Mouse (Mus musculus): ENCODE data around the gene Serp1. TPM values are rescaled to one million over a fixed set of nuclear protein-coding genes. Genes with fewer than 3 reads are reported as not detected.
"Not testable (repeated sequence)": the region's sequence is repeated elsewhere in the genome, so short reads cannot be mapped to it uniquely, and the experiment has no call there.

The Serp1 gene
- polyA plus RNA-seq, 1 experiment from 2014 or later, result 219 TPM

DNA sequence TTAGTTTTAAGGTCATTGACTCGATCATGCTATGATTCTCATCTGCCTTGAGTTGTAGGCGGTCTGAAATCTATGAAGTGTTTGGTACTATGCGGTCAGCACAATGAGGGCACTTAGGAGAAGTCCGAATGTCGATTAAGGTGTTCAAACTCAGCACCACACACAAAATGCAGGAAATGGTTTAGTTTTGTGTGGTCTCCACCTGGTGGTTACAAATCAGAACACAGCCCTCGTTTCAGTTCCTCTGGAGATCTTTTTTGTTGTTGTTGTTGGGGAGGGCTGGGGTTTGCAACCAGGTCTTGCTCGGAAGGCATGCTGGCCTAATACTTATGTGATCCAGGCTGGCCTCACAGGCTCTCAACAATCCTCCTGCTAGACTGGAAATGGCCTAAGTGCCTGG, 34.9 kb downstream of the Serp1 start:
- WGBS, result 67% methylated on average over 7 of the region's 7 CpGs
- Histone ChIP-seq H3K27ac (ENCODE audit: low read length) (no peak overlapping the region), H3K4me2 (ENCODE audit: low read depth, low read length) (no peak overlapping the region), H3K4me3 (replicated peaks; ENCODE audit: low read length) (no peak overlapping the region), H3K9me3 (replicated peaks; ENCODE audit: control insufficient read depth, low read length) (0 out of 2 replicates have a peak, but pooled peaks cover 3% of the 10 kb centered on the region), H3K9ac (ENCODE audit: low read length) (no peak overlapping the region), H3K36me3 (ENCODE audit: control insufficient read depth, insufficient read depth, low read length) (no peaks in the 10 kb centered on the region), H3K27me3 (ENCODE audit: control insufficient read depth, insufficient read depth, low read length) (no peaks in the 10 kb centered on the region), H3K4me1 (ENCODE audit: control insufficient read depth, insufficient read depth, low read length) (no peaks in the 10 kb centered on the region)
- no peak for ATAC-seq (ENCODE audit: insufficient read depth, low FRiP score)

DNA sequence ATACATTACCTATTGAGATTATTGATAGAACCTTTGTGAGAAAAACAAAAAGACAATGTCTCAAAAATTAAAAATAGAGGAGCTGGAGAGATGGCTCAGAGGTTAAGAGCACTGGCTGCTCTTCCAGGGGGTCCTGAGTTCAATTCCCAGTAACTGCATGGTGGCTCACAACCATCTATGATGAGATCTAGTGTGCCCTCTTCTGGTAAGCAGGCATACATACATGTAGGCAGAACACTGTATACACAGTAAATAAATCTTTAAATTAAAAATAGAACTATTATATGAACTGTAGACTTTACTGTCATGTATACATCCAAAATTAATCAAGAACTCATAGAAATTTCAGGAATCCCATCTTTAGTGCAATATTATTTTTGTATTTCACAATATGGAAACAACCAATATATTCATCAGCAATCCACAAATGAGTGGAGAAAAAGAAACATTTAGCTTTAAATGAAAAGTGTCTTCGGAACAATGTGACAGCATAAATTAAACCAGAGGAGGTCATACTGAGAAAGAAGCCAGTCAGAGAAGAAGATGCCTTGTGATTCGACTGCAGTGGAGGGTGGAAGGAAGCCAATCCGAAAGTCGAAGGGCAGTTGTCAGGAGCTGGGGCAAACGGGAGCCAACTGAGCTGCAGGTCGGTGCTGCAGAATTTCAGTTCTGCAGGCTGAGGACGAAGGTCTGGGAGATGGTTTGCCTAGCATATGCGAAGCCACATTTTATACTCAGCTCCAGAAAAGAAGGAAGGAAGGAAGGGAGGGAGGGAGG, 37.5 kb downstream of the Serp1 start:
- Histone ChIP-seq H3K36me3 (ENCODE audit: control insufficient read depth, insufficient read depth, low read length) (no peaks in the 10 kb centered on the region), H3K9ac (ENCODE audit: low read length) (no peak overlapping the region), H3K4me2 (ENCODE audit: low read depth, low read length) (no peak overlapping the region), H3K27me3 (ENCODE audit: control insufficient read depth, insufficient read depth, low read length) (no peaks in the 10 kb centered on the region), H3K4me1 (ENCODE audit: control insufficient read depth, insufficient read depth, low read length) (no peaks in the 10 kb centered on the region), H3K27ac (ENCODE audit: low read length) (no peak overlapping the region), H3K4me3 (replicated peaks; ENCODE audit: low read length) (no peak overlapping the region), H3K9me3 (replicated peaks; ENCODE audit: control insufficient read depth, low read length) (0 out of 2 replicates have a peak, but pooled peaks cover 3% of the 10 kb centered on the region)
- no peak for ATAC-seq (ENCODE audit: insufficient read depth, low FRiP score)
- WGBS, result 76% methylated on average over 7 of the region's 8 CpGs

DNA sequence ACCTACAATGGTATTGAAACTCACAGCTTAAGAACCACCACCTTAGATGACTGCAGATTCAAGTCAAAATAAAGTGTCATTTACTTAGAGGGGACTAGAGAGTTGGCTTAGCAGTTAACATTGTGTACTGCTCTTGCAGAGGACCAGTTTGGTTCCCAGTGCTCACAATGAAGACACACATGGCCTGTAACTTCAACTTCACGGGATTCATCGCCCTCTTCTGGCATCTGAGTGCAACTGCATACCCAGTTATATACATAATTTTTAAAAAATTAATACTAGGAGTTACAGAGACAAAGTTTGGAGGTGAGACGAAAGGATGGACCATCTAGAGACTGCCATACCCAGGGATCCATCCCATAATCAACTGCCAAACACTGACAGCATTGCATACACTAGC, 38.6 kb downstream of the Serp1 start:
- Histone ChIP-seq H3K27me3 (ENCODE audit: control insufficient read depth, insufficient read depth, low read length) (no peaks in the 10 kb centered on the region), H3K4me3 (replicated peaks; ENCODE audit: low read length) (no peak overlapping the region), H3K4me2 (ENCODE audit: low read depth, low read length) (no peak overlapping the region), H3K9ac (ENCODE audit: low read length) (no peak overlapping the region), H3K9me3 (replicated peaks; ENCODE audit: control insufficient read depth, low read length) (0 out of 2 replicates have a peak, but pooled peaks cover 3% of the 10 kb centered on the region), H3K27ac (ENCODE audit: low read length) (no peak overlapping the region), H3K36me3 (ENCODE audit: control insufficient read depth, insufficient read depth, low read length) (no peaks in the 10 kb centered on the region), H3K4me1 (ENCODE audit: control insufficient read depth, insufficient read depth, low read length) (no peaks in the 10 kb centered on the region)
- whole genome bisulfite sequencing, result 75% methylated on average over 3 of the region's 3 CpGs
- ATAC-seq (ENCODE audit: insufficient read depth, low FRiP score), result no peak

DNA sequence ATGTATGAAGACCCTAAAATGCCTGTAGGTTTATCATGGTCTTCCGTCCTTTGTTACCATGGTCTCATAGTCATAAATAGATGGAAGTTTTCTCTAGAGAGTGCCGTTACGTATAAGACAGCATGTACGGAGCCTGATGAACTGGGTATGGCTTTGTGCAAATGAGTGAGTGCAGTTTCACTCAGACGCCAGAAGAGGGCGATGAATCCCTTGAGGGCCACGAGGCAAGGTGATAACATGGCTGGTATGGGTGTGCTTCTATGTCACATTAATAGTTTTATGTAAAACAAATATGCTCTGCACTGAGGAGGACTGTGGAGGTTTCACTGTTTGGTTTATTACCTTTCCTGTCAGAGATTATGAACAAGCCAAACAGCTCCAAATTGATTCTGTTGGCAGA, 39.8 kb downstream of the Serp1 start:
- Histone ChIP-seq H3K4me3 (replicated peaks; ENCODE audit: low read length) (no peak overlapping the region), H3K9ac (ENCODE audit: low read length) (no peak overlapping the region), H3K4me1 (ENCODE audit: control insufficient read depth, insufficient read depth, low read length) (no peaks in the 10 kb centered on the region), H3K27me3 (ENCODE audit: control insufficient read depth, insufficient read depth, low read length) (no peaks in the 10 kb centered on the region), H3K9me3 (replicated peaks; ENCODE audit: control insufficient read depth, low read length) (0 out of 2 replicates have a peak, but pooled peaks cover 3% of the 10 kb centered on the region), H3K4me2 (ENCODE audit: low read depth, low read length) (no peak overlapping the region), H3K27ac (ENCODE audit: low read length) (no peak overlapping the region), H3K36me3 (ENCODE audit: control insufficient read depth, insufficient read depth, low read length) (no peaks in the 10 kb centered on the region)
- WGBS, result 68% methylated on average over 7 of the region's 7 CpGs
- ATAC-seq (ENCODE audit: insufficient read depth, low FRiP score), result no peak

- Histone ChIP-seq H3K36me3 (ENCODE audit: control insufficient read depth, insufficient read depth, low read length) (no peaks in the 10 kb centered on the region), H3K4me2 (ENCODE audit: low read depth, low read length) (no peak overlapping the region), H3K4me3 (replicated peaks; ENCODE audit: low read length) (no peak overlapping the region), H3K27ac (ENCODE audit: low read length) (no peak overlapping the region), H3K27me3 (ENCODE audit: control insufficient read depth, insufficient read depth, low read length) (no peaks in the 10 kb centered on the region), H3K9ac (ENCODE audit: low read length) (no peak overlapping the region), H3K4me1 (ENCODE audit: control insufficient read depth, insufficient read depth, low read length) (no peaks in the 10 kb centered on the region), H3K9me3 (replicated peaks; ENCODE audit: control insufficient read depth, low read length) (no peaks in the 10 kb centered on the region)
- WGBS, result 78% methylated on average over 2 of the region's 2 CpGs
- ATAC-seq (ENCODE audit: insufficient read depth, low FRiP score), result no peak
These were observed 46.8 kb downstream of the Serp1 start for GRCm38 (mm10) chr3:58478755-58479455.

- WGBS, result 92% methylated on average over 1 of the region's 1 CpGs
These were observed 50.4 kb downstream of the Serp1 start for GRCm38 (mm10) chr3:58475298-58475697.

More at GRCm38 (mm10) chr3:58475298-58475697, 50.4 kb downstream of the Serp1 start:
- not testable (repeated sequence) for H3K9me3 ChIP-seq (replicated peaks; ENCODE audit: control insufficient read depth, low read length); H3K4me1 ChIP-seq (ENCODE audit: control insufficient read depth, insufficient read depth, low read length); ATAC-seq (ENCODE audit: insufficient read depth, low FRiP score); H3K4me2 ChIP-seq (ENCODE audit: low read depth, low read length); H3K4me3 ChIP-seq (replicated peaks; ENCODE audit: low read length); H3K36me3 ChIP-seq (ENCODE audit: control insufficient read depth, insufficient read depth, low read length); H3K9ac ChIP-seq (ENCODE audit: low read length); H3K27ac ChIP-seq (ENCODE audit: low read length); H3K27me3 ChIP-seq (ENCODE audit: control insufficient read depth, insufficient read depth, low read length)

Other genes with a start within 250 kb of the Serp1 start
- gene Tsc22d2, start 111.2 kb downstream of the Serp1 start, polyA plus RNA-seq (2015; fragmentation: Nextera tagmentation; extraction: Ambion mirVana), result 4.8 and 5.9 TPM in 2 replicates
- gene Eif2a, start 71 bp downstream of the Serp1 start, polyA plus RNA-seq (2015; fragmentation: Nextera tagmentation; extraction: Ambion mirVana), result 47.5 and 51.3 TPM in 2 replicates
- gene Selenot, start 50.7 kb upstream of the Serp1 start, polyA plus RNA-seq (2015; fragmentation: Nextera tagmentation; extraction: Ambion mirVana), result 18.1 and 20.1 TPM in 2 replicates
- gene Erich6, start 111.3 kb upstream of the Serp1 start, polyA plus RNA-seq (2015; fragmentation: Nextera tagmentation; extraction: Ambion mirVana), result 0.05 TPM in 1 of 2 replicates, not detected in the other
- gene Siah2, start 166.5 kb upstream of the Serp1 start, polyA plus RNA-seq (2015; fragmentation: Nextera tagmentation; extraction: Ambion mirVana), result 2.2 and 3.1 TPM in 2 replicates